Mouse (Mus musculus) heart, adult 9 months (tissue): ENCODE data around the gene Olfr222.

Source experiments
- DNase-seq, 2 experiments: peaks; one replicate each; pipeline ENCODE4 v3.0.0; 2022; ENCODE audit warnings: low spot score in 2 of 2

The Olfr222 gene

DNA sequence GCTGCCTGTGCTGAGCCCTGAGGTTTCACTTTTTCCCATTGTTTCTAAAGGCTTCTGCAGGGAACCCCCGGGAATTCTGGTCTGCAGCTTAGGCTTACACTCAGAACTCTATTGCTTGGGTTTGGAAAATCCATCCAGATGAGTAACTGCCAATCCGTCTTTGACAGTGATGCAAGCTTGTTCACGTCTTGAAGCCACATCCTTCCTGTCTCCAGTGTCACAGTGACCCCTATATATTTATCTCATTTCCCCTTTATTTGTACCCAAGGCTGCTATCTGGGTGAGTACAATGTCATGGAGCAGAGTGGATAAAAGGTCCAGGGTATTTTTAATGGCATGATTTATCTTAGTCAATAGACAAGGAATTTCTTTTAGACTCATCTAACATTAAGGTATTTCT lies 34.7 kb downstream of the Olfr222 start, which contains the start of gene Nlrp3:
Nlrp3 (plus strand) TSS at position 245 of the 400 bp plus-strand sequence.
- DNase-seq = peak in 1 of 2 experiments; percentile 48

DNA sequence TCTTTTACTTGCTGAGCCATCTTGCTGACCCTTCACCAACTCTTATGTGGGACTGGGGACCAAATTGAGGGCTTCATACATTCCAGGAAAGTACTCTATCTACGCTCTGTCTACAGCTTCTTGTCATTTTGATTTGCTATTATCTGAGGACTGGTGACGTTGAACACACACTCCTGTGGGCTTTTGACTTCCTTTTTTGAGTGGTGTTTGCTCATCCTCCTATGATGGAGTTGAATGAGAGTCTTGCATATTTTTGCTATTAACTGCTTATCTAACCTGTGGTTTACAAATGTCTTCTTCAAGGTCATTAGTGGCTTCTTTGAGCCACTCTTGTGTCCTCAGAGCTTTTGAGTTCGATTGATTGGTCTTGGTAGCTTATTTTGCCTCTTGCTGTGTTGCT lies 35.9 kb downstream of the Olfr222 start:
- no peak for DNase-seq

DNA sequence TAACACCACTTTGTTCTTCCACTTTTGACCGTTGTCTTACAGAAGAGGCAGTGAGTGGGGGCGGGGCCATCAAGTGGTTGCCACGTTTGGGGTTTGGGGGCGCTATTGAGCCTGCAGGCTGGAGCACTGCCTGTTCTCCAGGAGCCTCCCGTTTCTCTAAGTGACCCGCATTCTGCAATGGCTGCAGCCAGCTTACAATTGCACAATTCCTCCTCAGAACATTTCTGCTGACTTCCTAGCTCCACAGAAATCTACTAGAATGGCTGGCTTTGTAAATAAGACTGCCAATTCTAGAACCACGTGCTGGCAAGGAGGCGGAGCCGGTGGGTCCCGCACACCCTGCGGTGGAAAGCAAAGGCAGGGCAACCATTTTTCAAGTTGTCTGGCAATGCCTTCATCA lies 37.6 kb downstream of the Olfr222 start:
- DNase-seq = peak; percentile 36 to 47

DNA sequence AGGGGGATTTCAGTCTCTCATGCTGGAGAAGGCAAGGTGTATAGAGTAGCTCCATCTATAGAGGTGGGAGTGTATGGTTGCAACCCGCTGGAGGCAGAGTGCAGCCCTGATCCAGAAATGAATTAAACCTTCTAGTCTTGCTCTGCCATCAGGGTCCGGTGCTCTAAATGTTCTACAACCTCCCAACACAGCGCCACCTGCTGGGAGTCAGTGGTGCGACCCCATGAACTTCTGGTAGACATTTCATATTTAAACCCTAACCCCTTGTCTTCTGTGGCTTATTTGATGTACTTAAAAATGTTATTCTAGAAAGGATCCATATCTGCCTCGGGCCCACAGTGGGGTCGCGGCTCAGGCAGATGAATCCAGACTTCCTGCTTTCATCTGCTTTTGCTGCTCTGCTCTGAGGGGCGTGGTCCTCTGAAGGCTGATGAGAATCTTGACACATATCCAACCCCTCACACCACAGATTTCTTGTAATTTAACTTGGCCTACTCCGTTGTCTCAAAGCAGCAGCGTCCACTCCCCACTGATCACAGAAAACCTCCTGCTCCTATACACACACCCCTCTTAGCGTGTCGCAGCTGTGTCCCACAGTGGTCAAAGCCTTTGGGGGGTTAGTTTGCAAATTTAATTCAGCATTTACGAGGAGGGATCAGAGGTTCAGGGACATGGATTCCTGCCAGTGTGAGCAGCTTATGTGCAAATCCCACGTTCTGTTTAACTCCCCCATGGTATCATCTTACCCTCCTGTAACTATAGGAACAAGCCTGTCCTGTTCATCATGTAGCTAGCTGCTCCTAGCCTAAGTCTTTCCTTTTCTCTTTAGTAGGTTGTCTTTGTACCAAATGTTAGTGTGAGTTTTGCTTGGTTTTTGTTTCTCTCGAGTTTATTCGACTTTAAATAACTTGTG lies 38.6 kb downstream of the Olfr222 start:
- DNase-seq = no peak

DNA sequence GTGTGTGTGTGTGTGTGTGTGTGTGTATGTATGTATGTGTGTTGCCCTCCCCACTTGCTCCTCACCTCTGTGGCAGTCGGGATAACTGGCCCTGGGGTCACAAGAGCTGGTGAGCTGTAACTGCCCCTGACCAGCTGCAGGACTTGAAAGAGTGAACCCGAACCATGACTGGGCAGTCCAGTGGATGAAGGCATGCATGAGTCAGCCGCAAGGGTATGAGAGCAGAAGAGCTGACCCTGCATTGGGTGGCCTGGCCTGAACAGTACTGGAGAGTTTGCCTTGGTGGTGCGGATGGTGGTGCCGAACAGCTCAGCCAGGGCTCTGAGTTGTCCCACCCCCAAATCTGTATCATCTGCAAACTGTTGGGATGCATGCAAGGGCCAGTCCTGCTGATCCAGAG lies 44.5 kb downstream of the Olfr222 start:
- no peak for DNase-seq

DNA sequence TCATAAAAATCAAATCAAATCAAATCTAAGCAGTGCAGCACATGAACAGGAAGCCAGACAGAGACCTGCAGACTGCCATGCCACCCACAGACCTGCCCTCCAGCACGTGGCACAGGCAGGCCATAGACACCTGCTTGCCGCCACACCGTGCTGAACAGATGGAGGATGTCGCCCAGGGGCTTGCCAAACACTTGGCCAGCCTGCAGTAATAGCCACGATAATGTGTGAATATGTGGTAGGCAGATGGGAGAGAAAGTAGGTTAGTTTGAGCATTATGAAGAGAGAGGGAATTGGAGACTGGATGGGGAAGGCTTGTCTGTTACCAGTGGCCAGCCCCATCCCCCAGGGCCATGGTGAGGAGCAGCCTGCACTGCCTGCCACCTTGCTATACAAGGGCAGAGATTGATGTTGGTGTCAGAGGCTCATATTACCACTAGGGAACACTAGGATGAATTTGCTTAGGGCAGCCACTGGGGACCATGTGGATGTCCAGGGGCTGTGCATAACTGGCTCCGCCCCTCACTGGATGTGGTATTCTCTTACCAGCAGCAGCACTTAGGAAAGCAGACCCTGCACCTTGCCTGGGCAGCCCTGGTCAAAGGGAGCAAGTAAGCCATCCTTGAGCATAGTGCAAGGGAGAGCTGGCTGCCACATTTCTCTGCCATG lies 45.0 kb downstream of the Olfr222 start:
- no peak for DNase-seq

DNA sequence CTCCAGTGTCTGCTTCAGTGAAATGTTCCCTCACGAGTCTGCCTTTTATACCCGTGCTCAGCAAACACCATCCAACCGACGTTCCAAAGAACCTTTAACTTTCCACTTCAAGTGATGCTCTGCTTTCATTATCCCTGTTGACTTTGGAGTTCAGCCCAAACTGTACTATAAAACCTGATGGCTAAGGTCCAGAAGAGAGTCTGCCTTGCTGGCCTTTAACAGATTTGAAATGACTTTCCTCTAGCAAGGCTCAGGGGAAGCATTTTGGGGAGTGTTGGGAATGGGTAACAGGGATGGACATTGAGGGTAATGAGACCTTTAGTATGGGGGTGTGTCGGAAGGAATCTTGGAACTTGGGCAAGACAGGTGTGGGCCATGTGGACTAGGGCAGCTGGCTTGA lies 45.8 kb downstream of the Olfr222 start:
- DNase-seq = no peak

DNA sequence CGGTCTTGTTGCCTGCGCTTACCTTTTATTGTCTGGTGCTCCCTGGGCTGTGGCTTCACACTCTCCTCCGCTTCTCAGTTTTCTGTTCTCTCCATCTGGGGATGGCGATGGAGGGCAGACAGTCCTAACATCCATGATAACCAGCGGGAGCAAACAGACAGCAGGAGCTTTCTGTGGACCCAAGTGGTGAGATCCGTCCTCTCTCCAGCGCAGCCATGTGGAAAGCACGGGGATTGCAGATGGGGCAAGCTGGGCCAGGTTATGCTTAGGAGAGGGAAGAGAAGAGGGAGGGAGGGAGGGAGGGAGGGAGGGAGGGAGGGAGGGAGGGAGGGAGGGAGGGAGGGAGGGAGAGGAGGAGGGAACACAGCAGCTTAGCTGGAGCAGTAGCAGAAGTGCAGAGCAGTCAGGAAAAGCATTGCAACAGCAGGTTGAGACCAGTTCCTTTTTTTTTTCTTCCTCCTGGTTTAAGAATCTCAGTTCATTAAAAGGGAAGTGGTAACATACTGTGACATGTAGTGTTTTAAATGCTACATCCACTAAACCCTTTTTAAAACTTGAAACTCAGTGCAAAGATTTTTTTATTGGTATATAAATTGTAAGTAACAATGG lies 49.5 kb downstream of the Olfr222 start, which contains the start of gene Zkscan17:
Zkscan17 (minus strand) TSS at position 280 of the 609 bp plus-strand sequence.
- DNase-seq = no peak

DNA sequence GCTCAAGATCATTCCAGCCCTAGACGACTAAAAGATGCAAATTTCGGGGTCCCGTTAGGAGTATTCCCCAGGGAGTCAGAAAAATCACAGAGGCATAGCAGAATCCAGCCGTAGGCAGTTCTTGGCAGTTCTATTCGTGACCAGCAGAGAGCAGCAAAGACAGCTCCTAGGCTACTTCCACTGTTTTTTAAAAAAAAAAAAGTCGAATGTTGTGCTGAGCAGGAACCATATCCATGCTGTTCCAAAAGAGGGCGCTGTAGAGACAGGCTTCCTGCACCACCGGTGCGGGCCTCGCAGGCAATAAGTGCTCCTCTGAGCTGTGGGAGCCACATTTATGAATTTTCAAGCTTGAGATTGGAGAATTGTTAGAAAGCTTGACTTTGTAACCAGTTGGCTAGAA lies 50.8 kb downstream of the Olfr222 start:
- peak; percentile 57 to 67 for DNase-seq

DNA sequence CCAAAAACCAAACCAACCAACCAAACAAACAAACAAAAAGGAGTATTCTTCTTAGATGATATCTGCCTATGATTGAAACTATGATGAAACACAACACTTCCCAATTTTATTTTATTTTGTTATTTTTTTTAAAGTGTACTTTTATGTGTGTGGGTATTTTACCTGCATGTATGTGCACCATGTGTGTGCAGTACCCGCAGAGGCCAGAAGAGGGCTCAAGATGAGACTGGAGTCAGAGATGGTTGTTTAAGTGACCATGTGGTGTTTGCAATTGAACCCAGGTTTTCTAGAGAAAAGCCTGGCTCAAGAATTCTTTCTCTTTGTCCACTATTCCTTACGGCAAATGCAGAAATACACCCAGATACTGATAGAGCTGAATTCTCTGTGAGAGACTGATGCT lies 51.9 kb downstream of the Olfr222 start:
- DNase-seq = no peak
